Mouse (Mus musculus): ENCODE data around the gene Prkaca. TPM values are rescaled to one million over a fixed set of nuclear protein-coding genes. Genes with fewer than 3 reads are reported as not detected.

Prkaca gene
- total RNA-seq, 2 experiments from 2014 or later, result 837 to 892 TPM

GRCm38 (mm10) chr8:84024171-84024570 lies 51.4 kb downstream of the Prkaca start:
- peak in 1 of 2 experiments; percentile 64 for DNase-seq (ENCODE audit: low spot score in 2 of 2)

- peak in 1 of 2 experiments; percentile 62 for DNase-seq (ENCODE audit: low spot score in 2 of 2)
These were observed 53.1 kb downstream of the Prkaca start for GRCm38 (mm10) chr8:84025863-84026262.

DNA sequence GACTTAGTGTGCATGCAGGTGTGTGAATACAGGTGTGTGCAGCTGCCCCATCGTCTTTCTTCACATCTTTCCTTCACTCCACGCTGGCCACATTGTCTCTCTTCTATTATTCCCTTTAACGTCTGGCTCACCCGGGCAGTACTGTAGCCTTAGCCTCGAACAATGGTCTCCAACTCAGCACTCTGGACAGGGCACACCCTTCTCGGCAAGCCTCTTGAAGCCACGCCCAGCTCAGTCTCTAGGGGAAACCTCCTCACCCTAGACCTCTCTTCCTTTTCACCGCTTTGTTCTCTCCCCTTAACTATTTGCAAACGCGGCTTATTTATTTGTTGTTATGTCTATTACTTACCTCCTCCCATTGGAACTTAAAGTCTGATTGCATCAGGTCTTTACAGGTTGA lies 54.7 kb downstream of the Prkaca start:
- no peak for DNase-seq (ENCODE audit: low spot score in 2 of 2)

- DNase-seq (ENCODE audit: low spot score in 2 of 2), result no peak
These were observed 56.5 kb downstream of the Prkaca start for GRCm38 (mm10) chr8:84029272-84029671.

DNA sequence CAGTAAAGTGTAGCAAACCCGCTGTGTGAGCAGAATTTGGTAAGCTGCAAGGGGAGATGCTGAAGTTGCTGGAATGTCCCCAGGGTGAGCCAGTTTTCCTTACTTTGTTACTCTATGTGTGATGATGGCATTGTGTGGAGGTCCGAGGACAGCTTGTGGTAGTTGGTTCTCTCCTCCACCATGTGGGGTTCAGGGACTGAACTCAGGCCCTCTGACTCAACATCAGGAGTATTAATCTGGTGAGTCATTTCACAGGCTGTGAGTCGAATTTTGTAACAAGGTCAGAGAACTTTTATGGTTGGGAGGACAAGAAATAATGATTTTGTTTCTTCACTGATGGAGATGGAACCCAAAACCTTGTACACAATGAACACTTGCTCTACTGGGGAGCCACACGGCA lies 60.0 kb downstream of the Prkaca start:
- no peak for DNase-seq (ENCODE audit: low spot score in 2 of 2)

DNA sequence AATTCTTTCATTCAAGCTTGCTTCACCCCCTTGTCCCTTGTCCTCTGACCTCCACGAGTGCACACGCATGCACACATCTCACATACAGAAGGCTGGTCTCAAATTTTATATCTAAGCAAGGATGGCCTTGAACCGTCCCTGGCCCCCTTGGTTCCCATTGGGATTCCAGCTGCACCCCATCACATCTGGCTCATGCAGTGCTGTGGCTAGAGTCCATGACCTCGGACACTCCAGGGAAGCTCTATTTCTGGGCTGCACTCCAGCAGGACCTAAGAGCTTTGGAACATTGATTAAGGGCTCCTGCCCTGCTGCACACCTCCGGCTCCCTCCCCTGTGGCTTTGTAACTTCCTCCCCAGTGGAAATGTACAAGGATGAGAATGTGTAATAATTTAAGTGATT lies 65.2 kb downstream of the Prkaca start:
- peak in 1 of 2 experiments; percentile 25 for DNase-seq (ENCODE audit: low spot score in 2 of 2)

GRCm38 (mm10) chr8:84039050-84039449 lies 66.3 kb downstream of the Prkaca start:
- peak in 1 of 2 experiments; percentile 72 for DNase-seq (ENCODE audit: low spot score in 2 of 2)

DNA sequence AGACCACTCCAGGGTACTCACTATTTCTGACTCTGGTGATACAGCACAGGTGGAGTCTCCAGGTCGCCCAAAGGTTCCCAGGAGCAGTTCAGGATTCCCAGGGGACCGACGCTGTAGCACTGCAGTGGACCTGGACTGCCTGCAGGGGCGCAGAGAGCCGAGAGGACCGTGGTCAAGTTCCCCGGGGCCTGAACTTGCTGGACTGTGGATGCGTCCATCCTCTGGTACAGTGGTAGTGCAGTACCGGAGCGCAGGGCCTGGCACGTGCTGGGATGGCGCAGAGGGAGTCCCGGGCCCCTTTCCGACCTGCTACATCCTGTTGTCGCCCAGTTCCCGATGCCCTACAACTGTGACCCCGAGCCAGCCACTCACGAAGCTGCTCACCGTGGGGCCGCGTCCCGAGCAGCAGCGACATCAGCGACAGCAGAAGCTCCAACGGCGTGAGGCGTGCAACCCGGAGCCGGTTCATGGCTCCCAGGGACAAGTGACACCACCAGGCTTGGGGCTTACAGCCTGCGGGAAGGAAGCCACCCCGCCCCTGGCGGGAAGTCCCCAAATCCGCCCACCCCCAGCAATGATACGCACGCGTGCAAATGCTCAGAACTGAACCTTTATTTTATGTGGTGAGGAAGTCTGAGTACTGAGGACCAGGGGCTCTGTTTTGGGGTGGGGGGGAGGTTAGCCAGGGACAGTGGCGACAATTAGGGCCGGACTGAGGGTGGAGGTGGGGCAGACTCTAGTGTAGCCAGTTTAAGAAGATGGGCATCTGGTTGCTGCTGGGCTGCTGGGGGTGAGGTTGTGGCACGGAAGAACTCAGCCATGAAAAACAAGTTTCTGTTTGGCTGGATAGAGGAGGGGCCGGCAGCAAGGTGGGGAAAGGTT lies 69.5 kb downstream of the Prkaca start, which contains the start of gene Il27ra:
Gene Il27ra (minus strand): TSS at position 524 of the 882 bp plus-strand sequence.
- DNase-seq (ENCODE audit: low spot score in 2 of 2), result peak; percentile 46 to 73

DNA sequence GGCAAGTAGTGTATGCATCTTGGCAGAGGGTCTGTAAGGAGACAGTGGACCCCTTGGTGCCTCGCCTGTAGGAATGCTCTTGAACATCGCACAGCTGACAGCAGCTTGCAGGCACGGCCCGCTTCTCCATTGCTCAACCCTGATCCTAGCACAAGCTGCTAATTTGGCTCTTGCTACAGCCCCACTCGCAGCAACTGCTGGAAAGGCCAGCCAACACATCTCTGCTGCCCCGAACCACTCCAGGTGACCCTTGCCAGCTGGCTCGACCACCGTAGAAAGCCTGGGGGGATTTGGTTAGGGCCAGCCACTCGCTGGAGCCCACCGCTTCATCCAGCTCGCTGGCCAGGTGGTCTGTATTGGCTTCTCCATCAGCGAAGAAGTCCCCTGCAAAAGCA lies 70.2 kb downstream of the Prkaca start:
- DNase-seq (ENCODE audit: low spot score in 2 of 2), result no peak

GRCm38 (mm10) chr8:84044103-84044502 lies 71.3 kb downstream of the Prkaca start:
- DNase-seq (ENCODE audit: low spot score in 2 of 2), result no peak

DNA sequence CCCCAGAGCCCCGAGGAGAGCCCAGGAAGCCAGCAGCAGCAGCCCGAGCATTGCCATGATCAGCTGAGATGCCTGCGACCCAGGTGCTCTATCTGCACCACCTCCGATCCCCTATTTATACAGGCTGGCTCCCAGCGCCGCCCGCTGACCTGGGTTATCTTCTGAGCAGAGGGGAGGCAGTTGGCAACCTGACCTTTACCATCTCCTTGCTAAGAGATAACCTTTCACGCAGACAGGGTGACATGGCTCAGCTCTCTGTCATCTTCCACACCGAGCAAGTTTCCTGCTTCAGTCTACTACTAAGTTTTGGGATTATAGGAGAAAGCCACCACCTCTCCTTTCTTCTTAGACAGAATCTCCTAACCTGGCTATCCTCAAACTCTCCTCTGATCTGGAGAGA lies 72.1 kb downstream of the Prkaca start, which contains the start of gene Rln3:
Gene Rln3 (minus strand): TSS at position 101 of the 400 bp plus-strand sequence.
- no peak for DNase-seq (ENCODE audit: low spot score in 2 of 2)

Small RNAs within 50 kb of the gene (microRNA-seq; reads per million reads assigned to microRNA genes)
- gene Gm44330 (not detected), gene Gm44450 (not detected), gene Mir1199 (0.63 reads per million), gene Mir8111 (not detected)

Other genes with a start within 250 kb of the Prkaca start
- 10 to 100 TPM; 82.7 to 83.4 TPM for gene Adgre5, start 231.7 kb upstream of the Prkaca start, total RNA-seq (2021)
- 10 to 100 TPM; 33.6 to 37.6 TPM for gene Adgrl1, start 72.9 kb upstream of the Prkaca start, total RNA-seq (2021)
- under 1 TPM; 0.22 to 0.23 TPM for gene Gm10644, start 17.8 kb upstream of the Prkaca start, total RNA-seq (2021)
- 10 to 100 TPM; 14.9 to 17.2 TPM for gene Asf1b, start 17.5 kb upstream of the Prkaca start, total RNA-seq (2021)
- gene Samd1, start 24.7 kb downstream of the Prkaca start, total RNA-seq (2021), result 10 to 100 TPM; 40.7 to 44.4 TPM
- under 1 TPM in 1 of 2 experiments, not detected in 1; 0.44 TPM for gene 1700067K01Rik, start 28.5 kb downstream of the Prkaca start, total RNA-seq (2021)
- 1 to 10 TPM in 1 of 2 experiments, under 1 TPM in 1; 0.65 to 1.2 TPM for gene 2210011C24Rik, start 39.2 kb downstream of the Prkaca start, total RNA-seq (2021)
- 1 to 10 TPM; 1.1 to 2.2 TPM for gene Palm3, start 48.5 kb downstream of the Prkaca start, total RNA-seq (2021)
- gene Il27ra, start 69.6 kb downstream of the Prkaca start, total RNA-seq (2021), result 1 to 10 TPM in 1 of 2 experiments, under 1 TPM in 1; 0.93 to 1.4 TPM
- not detected for gene Rln3, start 72.0 kb downstream of the Prkaca start, total RNA-seq (2021)
- 1 to 10 TPM; 2.5 to 3.2 TPM for gene Gm10643, start 92.1 kb downstream of the Prkaca start, total RNA-seq (2021)
- 10 to 100 TPM; 10.1 to 11.7 TPM for gene Rfx1, start 93.8 kb downstream of the Prkaca start, total RNA-seq (2021)
- gene Dcaf15, start 131.8 kb downstream of the Prkaca start, total RNA-seq (2021), result 10 to 100 TPM; 15.6 to 17.5 TPM
- not detected for gene Podnl1, start 153.0 kb downstream of the Prkaca start, total RNA-seq (2021)
- 10 to 100 TPM; 18.2 to 21.8 TPM for gene Cc2d1a, start 174.9 kb downstream of the Prkaca start, total RNA-seq (2021)
- 1 to 10 TPM; 1.4 to 1.9 TPM for gene 4930432K21Rik, start 175.0 kb downstream of the Prkaca start, total RNA-seq (2021)
- gene Nanos3, start 212.2 kb downstream of the Prkaca start, total RNA-seq (2021), result 1 to 10 TPM; 2.5 to 3.3 TPM

All from gastrocnemius, postnatal 4 days (tissue).